Mouse (Mus musculus) cerebellum, adult 11 months (tissue): Measurements from ENCODE around the gene Ddx23.

ENCODE experiments used
- DNase-seq: peaks from one replicate; pipeline ENCODE4 v3.0.0; 2022

Ddx23 gene

DNA sequence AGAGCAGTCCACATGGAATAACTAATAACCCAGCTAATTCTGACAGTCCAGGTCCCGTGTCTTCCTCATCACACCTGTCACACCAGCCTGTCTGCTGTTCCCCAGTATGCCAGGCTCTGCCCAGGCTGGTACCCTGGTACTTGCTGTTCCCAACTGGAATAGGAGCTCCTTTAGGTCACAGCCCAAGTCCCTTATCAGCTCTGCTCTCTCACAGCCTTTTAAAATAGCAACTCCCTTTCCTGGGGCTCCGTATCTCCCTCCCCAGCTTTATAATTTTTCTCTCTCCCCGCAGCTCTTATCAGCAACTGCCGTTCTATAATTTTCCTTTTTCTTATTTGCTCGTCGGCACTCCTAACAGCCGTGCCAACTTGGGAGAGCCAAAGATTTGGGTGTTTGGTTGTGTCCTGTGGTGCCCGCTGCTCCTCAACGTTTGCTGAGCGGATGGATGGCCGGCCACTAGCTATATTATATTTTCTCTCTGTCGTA, 56.6 kb downstream of the Ddx23 start:
- DNase-seq: no peak

DNA sequence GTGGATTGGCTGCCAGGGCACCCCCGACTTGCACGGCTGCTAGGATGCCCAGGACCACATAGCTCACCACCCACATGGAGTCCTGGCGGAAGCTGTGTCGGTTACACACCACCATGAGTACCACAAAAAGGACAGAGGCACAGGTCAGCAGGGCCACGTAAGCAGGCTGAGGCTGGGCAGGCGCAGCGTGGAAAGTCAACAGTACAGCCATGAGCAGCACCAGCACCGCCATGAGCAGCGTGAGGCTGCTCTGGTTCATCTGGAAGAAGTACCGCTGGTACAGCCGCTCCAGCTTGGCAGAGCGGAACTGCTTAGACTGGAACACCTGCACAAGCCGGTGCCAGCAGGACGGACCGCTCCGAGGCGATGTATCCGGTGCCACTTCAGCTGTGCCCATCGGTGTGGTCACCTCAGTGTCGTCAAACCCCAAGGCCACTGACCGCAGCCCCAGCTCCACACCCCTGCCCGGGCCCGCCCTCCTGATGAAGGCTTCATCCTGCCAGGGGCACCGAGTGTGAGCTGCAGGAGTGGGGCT, 58.6 kb downstream of the Ddx23 start:
- no peak for DNase-seq

DNA sequence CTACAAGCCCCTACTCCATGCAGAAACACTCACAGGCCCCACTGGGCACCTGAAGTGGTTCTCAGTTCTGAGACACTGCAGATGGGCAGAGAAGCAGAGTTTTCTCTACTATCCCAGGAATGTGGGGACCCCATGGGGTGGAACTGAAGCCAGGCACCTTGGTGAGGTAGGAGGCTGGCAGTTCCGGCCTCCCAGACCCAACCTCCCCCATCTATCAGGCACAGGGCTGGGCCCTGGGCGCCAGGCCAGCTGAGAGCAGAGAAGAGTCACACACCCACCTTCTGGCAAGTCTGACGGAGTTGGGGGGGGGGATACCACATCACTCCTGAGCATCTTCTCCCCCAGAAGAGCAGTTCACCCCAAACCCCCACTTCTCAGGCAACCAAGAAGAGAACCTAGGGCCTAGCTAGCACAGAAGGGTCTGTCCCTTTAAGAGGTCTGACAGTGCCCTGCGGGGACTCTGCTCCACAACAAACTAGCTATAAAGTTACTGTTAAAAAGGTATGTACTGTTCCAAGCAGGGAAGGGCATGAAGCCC, 59.7 kb downstream of the Ddx23 start:
- DNase-seq: no peak

DNA sequence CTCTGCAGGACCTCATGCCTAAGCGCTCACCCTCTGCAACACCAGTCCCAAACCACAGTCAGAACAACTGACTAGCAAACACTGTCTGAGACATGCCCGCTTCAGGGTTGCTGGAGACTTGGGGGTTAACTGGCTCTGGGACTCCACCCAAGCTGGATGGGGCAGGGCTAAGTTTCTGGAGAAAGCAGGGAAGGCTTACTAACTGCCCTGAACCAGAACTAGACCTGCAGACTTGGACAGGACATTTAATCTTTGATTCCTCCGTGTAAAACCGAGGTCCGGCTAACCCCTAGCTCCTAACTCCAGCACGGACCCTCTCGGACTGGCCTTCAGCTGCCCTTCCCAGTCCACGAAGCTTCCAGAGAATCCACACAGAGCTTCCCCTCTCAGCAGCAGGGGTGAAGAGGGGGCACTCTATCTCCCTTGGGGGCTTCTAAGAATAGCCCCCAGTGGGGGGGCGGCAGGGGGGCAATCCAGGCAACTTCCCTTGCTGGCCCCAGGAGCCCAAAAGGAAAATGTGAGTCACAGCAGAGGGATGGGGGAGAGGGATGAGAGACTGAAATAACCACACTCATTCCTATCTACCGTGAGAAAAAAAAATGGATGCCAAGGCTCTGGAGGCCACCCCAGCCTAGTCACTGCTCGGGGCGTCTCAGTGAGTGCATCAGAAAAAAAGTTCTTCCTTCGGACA, 60.4 kb downstream of the Ddx23 start:
- no peak for DNase-seq

DNA sequence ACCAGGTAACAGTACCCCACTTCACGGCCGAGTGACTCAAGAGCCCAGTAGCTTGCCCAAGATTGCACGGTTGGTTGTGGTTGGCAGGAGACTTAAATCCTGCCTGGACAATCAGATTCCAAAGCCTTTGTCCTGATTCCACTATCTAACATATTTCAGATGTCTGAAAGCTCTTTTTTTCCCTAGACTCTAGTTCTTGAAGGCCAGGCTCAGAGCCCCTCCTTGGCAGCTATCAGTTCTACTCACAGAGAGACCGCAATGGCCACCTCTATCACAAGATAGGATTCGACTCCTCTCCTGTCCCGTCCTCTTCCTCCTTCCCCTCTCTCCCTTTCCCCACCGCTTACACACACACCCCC, 60.9 kb downstream of the Ddx23 start:
- no peak for DNase-seq

DNA sequence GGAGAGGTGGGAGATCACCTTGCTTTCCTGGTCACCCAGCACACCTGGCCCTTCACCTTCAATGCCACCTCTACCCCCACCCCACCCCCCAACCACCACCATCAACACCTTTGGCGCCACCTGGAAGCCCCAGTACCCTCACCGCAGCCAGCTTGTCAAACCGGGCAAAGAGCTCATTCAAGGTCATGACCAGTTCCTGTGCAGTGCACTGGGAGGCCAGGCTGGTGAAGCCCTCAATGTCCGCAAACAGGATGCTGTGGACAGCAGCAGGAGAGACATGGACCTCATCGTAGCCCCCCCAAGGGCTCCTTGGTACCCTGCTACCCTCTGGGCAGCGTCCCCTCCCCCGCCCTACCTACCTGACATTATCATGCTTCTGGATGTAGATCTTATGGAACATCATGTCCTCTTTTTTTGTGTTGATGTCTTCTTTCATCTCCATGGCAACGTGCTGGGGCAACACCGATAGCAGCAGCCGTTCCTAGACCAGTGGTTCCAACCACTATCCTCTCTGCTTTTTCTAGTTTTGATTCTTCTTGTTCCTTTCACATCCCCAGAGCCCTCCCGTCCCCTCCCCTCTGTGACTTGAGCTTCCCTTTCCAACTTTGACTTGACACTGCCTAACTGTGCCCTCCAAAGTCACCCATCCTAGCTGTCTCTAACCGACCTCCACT, 62.5 kb downstream of the Ddx23 start:
- no peak for DNase-seq

DNA sequence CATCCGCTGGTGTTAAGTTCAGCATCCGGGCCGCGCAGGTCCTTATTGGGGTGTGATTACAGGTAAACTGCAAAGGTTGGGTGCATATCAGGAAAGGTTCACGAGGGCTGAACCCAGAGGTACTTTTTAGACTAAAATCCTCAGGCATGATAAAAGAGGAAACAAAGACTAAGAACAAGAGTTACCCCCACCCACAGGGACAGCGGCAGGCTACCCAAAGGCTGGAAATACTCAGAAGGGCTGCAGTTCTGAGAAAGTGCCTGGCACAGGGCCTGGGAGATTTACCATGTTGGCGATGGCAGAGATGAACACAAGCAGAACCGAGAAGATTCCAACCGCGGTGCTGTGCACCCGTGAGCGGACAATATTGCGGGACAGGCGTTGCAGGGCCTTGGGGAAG, 66.1 kb downstream of the Ddx23 start:
- no peak for DNase-seq
